Mouse (Mus musculus): ENCODE results near the gene Hdac1. TPM values are rescaled to one million over a fixed set of nuclear protein-coding genes. Genes with fewer than 3 reads are reported as not detected.
A peak's percentile ranks its signal among the peaks of the same experiment; 100 is the strongest.

Hdac1 gene
- polyA plus RNA-seq, 1 experiment from 2014 or later, result 179 TPM

DNA sequence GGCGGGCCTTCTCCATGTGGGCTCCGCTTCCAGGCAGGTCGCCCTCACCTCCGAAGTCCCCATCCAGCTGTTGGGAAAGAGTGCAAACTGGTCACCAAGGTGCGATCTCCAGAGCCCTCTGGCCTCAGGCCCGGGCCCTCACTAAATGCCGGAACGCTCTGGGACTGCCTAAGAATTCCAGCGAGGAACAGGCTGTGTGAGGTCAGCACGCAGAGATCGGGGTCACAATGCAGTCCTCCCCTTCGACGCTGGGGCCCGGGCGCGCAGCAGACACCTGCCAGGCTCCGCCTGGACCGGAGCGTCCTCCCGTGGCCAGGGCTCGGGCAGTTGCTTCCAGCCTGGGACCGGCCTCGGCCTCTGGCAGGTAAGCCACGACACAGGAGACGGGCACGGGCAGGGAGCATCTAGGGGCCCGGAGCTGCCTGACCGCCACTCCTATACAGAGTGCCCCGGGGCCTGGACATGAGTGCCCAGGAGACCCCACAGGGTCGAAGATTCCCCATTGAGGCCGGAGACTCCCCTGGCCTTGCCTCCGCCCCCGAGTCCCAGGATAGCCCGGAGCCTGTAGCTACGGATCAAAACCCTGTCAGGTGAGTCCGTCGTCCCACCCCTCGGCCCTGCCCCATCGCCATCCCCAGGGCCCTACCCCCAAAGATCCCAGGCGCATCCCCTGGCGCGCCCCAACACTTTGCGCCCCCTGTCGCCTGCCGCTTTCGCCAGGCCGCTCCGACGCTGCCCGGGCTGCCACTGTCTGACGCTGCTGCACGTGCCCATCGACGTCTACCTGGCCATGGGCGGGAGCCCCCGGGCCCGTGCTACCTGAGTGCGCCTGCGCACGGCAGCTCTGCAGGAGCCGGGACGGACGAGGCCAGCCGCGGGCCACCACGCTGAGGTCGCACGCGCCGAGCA, 51.3 kb downstream of the Hdac1 start, which contains the start of the genes Tssk3 and Fam229a:
TSS of gene Tssk3 (minus strand) at position 51 of the 909 bp plus-strand sequence.
TSS of gene Fam229a (plus strand) at position 219 of the 909 bp plus-strand sequence.
- H3K27ac ChIP-seq (replicated peaks; ENCODE audit: low read depth, low read length), result no peak within 1 kb of the TSS
- ATAC-seq (ENCODE audit: low read depth), result peak; percentile 41

GRCm38 (mm10) chr4:129481090-129481489, 61.4 kb downstream of the Hdac1 start:
- Histone ChIP-seq H3K4me1 (ENCODE audit: control insufficient read depth, insufficient read depth, low read length) (no peaks in the 10 kb centered on the region), H3K27me3 (replicated peaks; ENCODE audit: control insufficient read depth, insufficient read depth, low read length) (no peaks in the 10 kb centered on the region), H3K9me3 (ENCODE audit: control insufficient read depth, low read length) (no peaks in the 10 kb centered on the region), H3K4me2 (ENCODE audit: low read depth, low read length) (no peak overlapping the region), H3K36me3 (ENCODE audit: control insufficient read depth, insufficient read depth, low read length) (peaks cover 81% of the 10 kb centered on the region), H3K9ac (ENCODE audit: low read depth, low read length) (no peak overlapping the region), H3K27ac (replicated peaks; ENCODE audit: low read depth, low read length) (no peak overlapping the region), H3K4me3 (ENCODE audit: low read depth, low read length) (no peak overlapping the region)
- 94% methylated on average over 1 of the region's 1 CpGs for WGBS
- DNase-seq (ENCODE audit: low spot score), result no peak
- ATAC-seq (ENCODE audit: low read depth), result no peak

More for the DNA sequence above, 51.3 kb downstream of the Hdac1 start, which contains the start of the genes Tssk3 and Fam229a:
- Histone ChIP-seq H3K9ac (ENCODE audit: low read depth, low read length) (peak within 1 kb of the TSS; percentile 46; the same call in 1 of the 2 replicates), H3K4me2 (ENCODE audit: low read depth, low read length) (peak within 1 kb of the TSS; percentile 69), H3K9me3 (ENCODE audit: control insufficient read depth, low read length) (no peaks in the 10 kb centered on the region), H3K4me3 (ENCODE audit: low read depth, low read length) (peak within 1 kb of the TSS; percentile 40), H3K27me3 (replicated peaks; ENCODE audit: control insufficient read depth, insufficient read depth, low read length) (peaks cover 23% of the 10 kb centered on the region), H3K36me3 (ENCODE audit: control insufficient read depth, insufficient read depth, low read length) (peaks cover 31% of the 10 kb centered on the region), H3K4me1 (ENCODE audit: control insufficient read depth, insufficient read depth, low read length) (no peaks in the 10 kb centered on the region)
- 3% methylated on average over 49 of the region's 70 CpGs for WGBS
- peak; percentile 46 for DNase-seq (ENCODE audit: low spot score)

DNA sequence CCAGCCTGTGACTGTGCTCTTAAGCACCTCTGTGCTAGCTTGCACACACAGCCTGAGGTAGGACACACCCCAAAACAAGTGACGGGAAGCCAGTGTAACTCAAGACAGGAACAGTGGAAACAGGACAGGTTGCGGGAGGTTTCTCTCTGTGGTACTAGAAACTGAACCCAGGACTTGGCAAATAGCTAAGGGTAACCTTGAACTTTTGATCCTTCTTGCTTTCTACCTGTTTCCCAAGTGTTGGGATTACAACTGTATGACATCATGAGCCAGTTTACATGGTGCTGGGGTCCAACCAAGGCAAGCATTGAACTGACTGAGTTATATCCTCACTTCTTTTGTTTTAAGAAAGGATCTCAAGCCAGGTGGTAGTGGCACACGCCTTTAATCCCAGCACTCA, 62.6 kb downstream of the Hdac1 start:
- Histone ChIP-seq H3K4me1 (ENCODE audit: control insufficient read depth, insufficient read depth, low read length) (no peaks in the 10 kb centered on the region), H3K36me3 (ENCODE audit: control insufficient read depth, insufficient read depth, low read length) (peaks cover 81% of the 10 kb centered on the region), H3K4me3 (ENCODE audit: low read depth, low read length) (no peak overlapping the region), H3K27me3 (replicated peaks; ENCODE audit: control insufficient read depth, insufficient read depth, low read length) (no peaks in the 10 kb centered on the region), H3K9me3 (ENCODE audit: control insufficient read depth, low read length) (no peaks in the 10 kb centered on the region), H3K27ac (replicated peaks; ENCODE audit: low read depth, low read length) (no peak overlapping the region), H3K9ac (ENCODE audit: low read depth, low read length) (no peak overlapping the region), H3K4me2 (ENCODE audit: low read depth, low read length) (no peak overlapping the region)
- ATAC-seq (ENCODE audit: low read depth) (no peak), DNase-seq (ENCODE audit: low spot score) (no peak)
- 92% methylated on average over 3 of the region's 3 CpGs for WGBS

DNA sequence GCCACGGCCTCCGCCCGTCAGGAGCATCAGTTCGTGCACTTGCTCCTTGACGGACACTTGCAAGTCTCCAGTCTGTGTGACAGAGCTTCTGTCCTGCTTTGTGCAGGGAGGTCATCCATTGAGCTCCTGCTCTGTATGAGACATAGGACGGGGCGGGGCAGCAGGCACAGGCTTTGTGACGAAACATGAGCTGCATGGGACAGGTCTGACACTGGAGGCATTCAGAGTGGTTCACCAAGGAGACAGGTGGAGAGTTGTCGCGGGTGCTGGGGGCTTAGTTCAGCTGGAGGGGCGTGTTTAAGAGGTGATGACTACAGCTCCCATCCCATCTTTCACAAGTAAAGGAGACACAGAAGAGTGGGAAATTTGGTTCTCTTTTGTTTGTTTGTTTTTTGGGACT, 66.5 kb downstream of the Hdac1 start:
- Histone ChIP-seq H3K27ac (replicated peaks; ENCODE audit: low read depth, low read length) (no peak overlapping the region), H3K9me3 (ENCODE audit: control insufficient read depth, low read length) (no peaks in the 10 kb centered on the region), H3K4me3 (ENCODE audit: low read depth, low read length) (no peak overlapping the region), H3K4me2 (ENCODE audit: low read depth, low read length) (no peak overlapping the region), H3K27me3 (replicated peaks; ENCODE audit: control insufficient read depth, insufficient read depth, low read length) (no peaks in the 10 kb centered on the region), H3K9ac (ENCODE audit: low read depth, low read length) (no peak overlapping the region), H3K4me1 (ENCODE audit: control insufficient read depth, insufficient read depth, low read length) (no peaks in the 10 kb centered on the region), H3K36me3 (ENCODE audit: control insufficient read depth, insufficient read depth, low read length) (peaks cover 83% of the 10 kb centered on the region)
- ATAC-seq (ENCODE audit: low read depth) (no peak), DNase-seq (ENCODE audit: low spot score) (no peak)
- WGBS, result 90% methylated on average over 11 of the region's 11 CpGs

Small RNA genes within 50 kb of the gene (microRNA-seq; reads per million reads assigned to microRNA genes)
- not detected for gene Mir8119 (ENCODE audit: borderline number of aligned reads)

Other genes with a start within 250 kb of the Hdac1 start
- 304 and 320 TPM in 2 replicates for gene Rbbp4, start 207.3 kb downstream of the Hdac1 start, polyA plus RNA-seq (2014; fragmentation: Nextera tagmentation; extraction: Ambion mirVana)
- gene Zbtb8os, start 207.0 kb downstream of the Hdac1 start, polyA plus RNA-seq (2014; fragmentation: Nextera tagmentation; extraction: Ambion mirVana), result 37.1 and 45.0 TPM in 2 replicates
- gene Zbtb8a, start 164.6 kb downstream of the Hdac1 start, polyA plus RNA-seq (2014; fragmentation: Nextera tagmentation; extraction: Ambion mirVana), result 4.6 and 4.9 TPM in 2 replicates
- gene Zbtb8b, start 101.9 kb downstream of the Hdac1 start, polyA plus RNA-seq (2014; fragmentation: Nextera tagmentation; extraction: Ambion mirVana), result 1.3 TPM in 2 replicates
- 27.7 and 29.0 TPM in 2 replicates for gene Bsdc1, start 81.1 kb downstream of the Hdac1 start, polyA plus RNA-seq (2014; fragmentation: Nextera tagmentation; extraction: Ambion mirVana)
- not detected in 2 replicates for gene Tssk3, start 51.7 kb downstream of the Hdac1 start, polyA plus RNA-seq (2014; fragmentation: Nextera tagmentation; extraction: Ambion mirVana)
- not detected in 2 replicates for gene Fam229a, start 51.5 kb downstream of the Hdac1 start, polyA plus RNA-seq (2014; fragmentation: Nextera tagmentation; extraction: Ambion mirVana)
- 488 and 603 TPM in 2 replicates for gene Marcksl1, start 29.1 kb downstream of the Hdac1 start, polyA plus RNA-seq (2014; fragmentation: Nextera tagmentation; extraction: Ambion mirVana)
- 4.7 and 6.4 TPM in 2 replicates for gene Lck, start 30.9 kb upstream of the Hdac1 start, polyA plus RNA-seq (2014; fragmentation: Nextera tagmentation; extraction: Ambion mirVana)
- 6.4 and 6.9 TPM in 2 replicates for gene Fam167b, start 35.8 kb upstream of the Hdac1 start, polyA plus RNA-seq (2014; fragmentation: Nextera tagmentation; extraction: Ambion mirVana)
- gene Eif3i, start 57.9 kb upstream of the Hdac1 start, polyA plus RNA-seq (2014; fragmentation: Nextera tagmentation; extraction: Ambion mirVana), result 288 and 308 TPM in 2 replicates
- 166 and 174 TPM in 2 replicates for gene Tmem234, start 58.0 kb upstream of the Hdac1 start, polyA plus RNA-seq (2014; fragmentation: Nextera tagmentation; extraction: Ambion mirVana)
- 1.7 and 2.4 TPM in 2 replicates for gene Dcdc2b, start 71.5 kb upstream of the Hdac1 start, polyA plus RNA-seq (2014; fragmentation: Nextera tagmentation; extraction: Ambion mirVana)
- gene Iqcc, start 76.4 kb upstream of the Hdac1 start, polyA plus RNA-seq (2014; fragmentation: Nextera tagmentation; extraction: Ambion mirVana), result 26.6 and 29.3 TPM in 2 replicates
- gene Ccdc28b, start 81.2 kb upstream of the Hdac1 start, polyA plus RNA-seq (2014; fragmentation: Nextera tagmentation; extraction: Ambion mirVana), result 49.7 and 50.5 TPM in 2 replicates
- 96.7 and 111 TPM in 2 replicates for gene Txlna, start 98.4 kb upstream of the Hdac1 start, polyA plus RNA-seq (2014; fragmentation: Nextera tagmentation; extraction: Ambion mirVana)
- 14.1 and 14.8 TPM in 2 replicates for gene Kpna6, start 130.1 kb upstream of the Hdac1 start, polyA plus RNA-seq (2014; fragmentation: Nextera tagmentation; extraction: Ambion mirVana)
- 22.1 and 25.0 TPM in 2 replicates for gene Tmem39b, start 154.1 kb upstream of the Hdac1 start, polyA plus RNA-seq (2014; fragmentation: Nextera tagmentation; extraction: Ambion mirVana)
- 94.2 and 104 TPM in 2 replicates for gene Khdrbs1, start 199.6 kb upstream of the Hdac1 start, polyA plus RNA-seq (2014; fragmentation: Nextera tagmentation; extraction: Ambion mirVana)

Data from embryonic facial prominence, embryonic 14.5 days (tissue).